Mouse (Mus musculus) MEL (cell line): ENCODE data around the gene Tmem251.

Source experiments
- CHD2 ChIP-seq: IDR thresholded peaks from 2 replicates; pipeline ENCODE4 v1.6.1; 2011; ENCODE audit warnings: low read length, improper control_type of control experiment
- CTCF ChIP-seq, 3 experiments: IDR thresholded peaks in 2 of 3; conservative IDR thresholded peaks in 1 of 3; 2 replicates each; pipeline ENCODE4 v1.5.1; 2011 to 2012; ENCODE audit warnings: low read length in 3 of 3, low read depth in 2 of 3, mild to moderate bottlenecking in 2 of 3, improper control_type of control experiment in 1 of 3, inconsistent platforms in 1 of 3, mixed read lengths in 1 of 3, moderate library complexity in 1 of 3; ENCODE audit not compliant: control insufficient read depth in 1 of 3, insufficient read depth in 1 of 3, poor library complexity in 1 of 3, severe bottlenecking in 1 of 3
- EP300 ChIP-seq, 2 experiments: IDR thresholded peaks; 2 replicates each; pipeline ENCODE4 v1.6.1; 2011; ENCODE audit warnings: improper control_type of control experiment in 2 of 2, low read length in 2 of 2, low read depth in 1 of 2, mild to moderate bottlenecking in 1 of 2
- GABPA ChIP-seq: IDR thresholded peaks from 2 replicates; pipeline ENCODE4 v1.6.1; 2012; ENCODE audit warnings: low read depth, mild to moderate bottlenecking, inconsistent platforms, low read length, improper control_type of control experiment, moderate library complexity
- GATA1 ChIP-seq: IDR thresholded peaks from 2 replicates; pipeline ENCODE4 v1.6.1; 2011; ENCODE audit warnings: low read depth, low read length, improper control_type of control experiment
- KAT2A ChIP-seq: conservative IDR thresholded peaks from 2 replicates; pipeline ENCODE4 v1.6.1; 2012; ENCODE audit warnings: low read depth, low read length, improper control_type of control experiment, inconsistent platforms
- MAX ChIP-seq: IDR thresholded peaks from 2 replicates; pipeline ENCODE4 v1.6.1; 2011; ENCODE audit warnings: low read length, improper control_type of control experiment
- MXI1 ChIP-seq: IDR thresholded peaks from 2 replicates; pipeline ENCODE4 v1.6.1; 2011; ENCODE audit warnings: mild to moderate bottlenecking, low read depth, low read length, improper control_type of control experiment
- NRF1 ChIP-seq: IDR thresholded peaks from 2 replicates; pipeline ENCODE4 v1.6.1; 2014; ENCODE audit warnings: low read depth, mild to moderate bottlenecking, inconsistent platforms, low read length, improper control_type of control experiment, moderate library complexity; ENCODE audit not compliant: poor library complexity, insufficient read depth, severe bottlenecking
- POLR2A ChIP-seq, 2 experiments: IDR thresholded peaks; 2 replicates each; pipeline ENCODE4 v1.6.1; 2011 to 2012; ENCODE audit warnings: low read length in 2 of 2, mild to moderate bottlenecking in 2 of 2, control low read depth in 1 of 2, improper control_type of control experiment in 1 of 2, low read depth in 1 of 2, moderate library complexity in 1 of 2; ENCODE audit not compliant: control insufficient read depth in 1 of 2, insufficient read depth in 1 of 2, poor library complexity in 1 of 2
- TAL1 ChIP-seq: IDR thresholded peaks from 2 replicates; pipeline ENCODE4 v1.6.1; 2012; ENCODE audit warnings: mild to moderate bottlenecking, inconsistent platforms, low read length, moderate library complexity, mixed read lengths
- TCF12 ChIP-seq: IDR thresholded peaks from 2 replicates; pipeline ENCODE4 v1.6.1; 2014; ENCODE audit warnings: low read depth, mild to moderate bottlenecking, inconsistent platforms, low read length, improper control_type of control experiment, moderate library complexity
- UBTF ChIP-seq: IDR thresholded peaks from 2 replicates; pipeline ENCODE4 v1.6.1; 2012; ENCODE audit warnings: low read depth, mild to moderate bottlenecking, inconsistent platforms, low read length, improper control_type of control experiment, moderate library complexity, borderline replicate concordance; ENCODE audit not compliant: insufficient read depth

GRCm38 (mm10) chr12:102708220-102708619 is 35.3 kb upstream of the Tmem251 start:
- TF ChIP-seq EP300 (IDR thresholded peaks at IDR 0.05; ENCODE audit: low read depth in 1 of 2, low read length in 2 of 2), result no peak
- TF ChIP-seq MAX, result no peak
- TF ChIP-seq CTCF (IDR thresholded peaks at IDR 0.05 in 2 of 3, conservative IDR thresholded peaks at IDR 0.05 in 1 of 3; ENCODE audit: control insufficient read depth in 1 of 3, insufficient read depth in 1 of 3, low read depth in 2 of 3, low read length in 3 of 3, poor library complexity in 1 of 3, severe bottlenecking in 1 of 3), result peak; percentile 22 to 54 (median 53); a peak in 4 of 6 replicates
- peak; percentile 51; the same call in 1 of the 2 replicates for TF ChIP-seq MXI1
- no peak for TF ChIP-seq TCF12
- no peak for TF ChIP-seq KAT2A
- peak; percentile 41; the same call in 1 of the 2 replicates for TF ChIP-seq GATA1
- no peak for TF ChIP-seq UBTF
- TF ChIP-seq NRF1, result no peak
- no peak for TF ChIP-seq CHD2
- no peak for TF ChIP-seq TAL1
- no peak; a peak in 1 of 4 replicates for TF ChIP-seq POLR2A (IDR thresholded peaks at IDR 0.05; ENCODE audit: control insufficient read depth in 1 of 2, insufficient read depth in 1 of 2, low read depth in 1 of 2, low read length in 2 of 2, poor library complexity in 1 of 2)
- TF ChIP-seq GABPA, result no peak
